Mouse (Mus musculus): ENCODE measurements around the gene Homer2. TPM values are rescaled to one million over a fixed set of nuclear protein-coding genes. Genes with fewer than 3 reads are reported as not detected.

Homer2 gene
- total and polyA plus RNA-seq, 3 experiments: 0.08 TPM; not detected in 2

DNA sequence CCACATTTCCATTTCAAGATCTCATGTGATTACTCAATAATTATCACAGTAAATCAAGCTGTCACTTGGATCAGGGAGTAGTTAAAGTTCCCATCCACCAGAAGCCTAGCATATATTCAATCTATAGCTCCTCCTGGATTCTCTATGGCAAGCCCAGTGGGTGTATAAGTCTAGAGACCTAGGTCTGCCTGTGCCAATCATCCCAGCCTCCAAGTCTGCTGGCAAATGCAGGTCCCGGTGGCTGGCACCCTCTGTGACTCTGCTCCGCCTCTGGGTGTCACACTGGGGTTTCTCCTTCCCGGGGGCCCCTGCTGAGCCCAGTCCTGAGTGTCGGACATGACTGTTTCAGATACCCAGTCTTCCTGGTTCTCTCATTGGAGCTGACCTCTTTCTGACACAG, 84.5 kb downstream of the Homer2 start:
- Histone ChIP-seq H3K79me2 (replicated peaks; ENCODE audit: control insufficient read depth, extremely low read depth, insufficient read depth, poor library complexity, severe bottlenecking) (no peaks in the 10 kb centered on the region), H3K9ac (ENCODE audit: insufficient read depth, low read depth) (no peak overlapping the region), H3K4me1 (ENCODE audit: control insufficient read depth in 1 of 2, insufficient read depth in 2 of 2) (no peaks in the 10 kb centered on the region), H3K4me3 (replicated peaks in 1 of 3; ENCODE audit: low read depth in 2 of 3, low read length in 2 of 3, poor library complexity in 1 of 3) (no peak overlapping the region), H3K36me3 (replicated peaks in 1 of 2; ENCODE audit: control insufficient read depth in 1 of 2, insufficient read depth in 1 of 2, low read length in 1 of 2) (no peaks in the 10 kb centered on the region), H3K9me3 (replicated peaks; ENCODE audit: low read length) (peaks cover 6% of the 10 kb centered on the region), H3K4me2 (ENCODE audit: insufficient read depth, low read depth, poor library complexity, severe bottlenecking) (no peak overlapping the region), H3K27me3 (replicated peaks) (no peaks in the 10 kb centered on the region), H3K27ac (ENCODE audit: insufficient read depth, low read depth) (no peak overlapping the region)
- dilution Hi-C loops (cut with MboI; ENCODE audit: extremely low pct_ligation_motif_present, extremely low pct_unique_long_range_greater_than_20kb, low sequenced_read_pairs) (no loop called here), in situ Hi-C loops (cut with MboI; ENCODE audit: low pct_ligation_motif_present, low pct_unique_long_range_greater_than_20kb, low sequenced_read_pairs) (no loop called here)
- TF ChIP-seq MAZ (IDR thresholded peaks at IDR 0.05; ENCODE audit: low read depth, low read length) (no peak), RAD21 (IDR thresholded peaks at IDR 0.05; ENCODE audit: low read depth, low read length) (no peak), GABPA (IDR thresholded peaks at IDR 0.05; ENCODE audit: insufficient replicate concordance, low read depth, low read length) (no peak), ETS1 (conservative IDR thresholded peaks at IDR 0.05; ENCODE audit: low read depth, low read length) (no peak), ZNF384 (IDR thresholded peaks at IDR 0.05; ENCODE audit: low read depth, low read length) (no peak), HCFC1 (IDR thresholded peaks at IDR 0.05; ENCODE audit: low read depth, low read length) (no peak), MYC (IDR thresholded peaks at IDR 0.05; ENCODE audit: low read depth, low read length) (no peak), POLR2AphosphoS2 (IDR thresholded peaks at IDR 0.05; ENCODE audit: low read depth, low read length) (no peak), ZC3H11A (IDR thresholded peaks at IDR 0.05; ENCODE audit: low read depth, low read length) (no peak), ELF1 (IDR thresholded peaks at IDR 0.05; ENCODE audit: low read depth, low read length) (no peak), TBP (conservative IDR thresholded peaks at IDR 0.05; ENCODE audit: low read depth, low read length) (no peak)
- no peak for DNase-seq (ENCODE audit: extremely low read depth)

DNA sequence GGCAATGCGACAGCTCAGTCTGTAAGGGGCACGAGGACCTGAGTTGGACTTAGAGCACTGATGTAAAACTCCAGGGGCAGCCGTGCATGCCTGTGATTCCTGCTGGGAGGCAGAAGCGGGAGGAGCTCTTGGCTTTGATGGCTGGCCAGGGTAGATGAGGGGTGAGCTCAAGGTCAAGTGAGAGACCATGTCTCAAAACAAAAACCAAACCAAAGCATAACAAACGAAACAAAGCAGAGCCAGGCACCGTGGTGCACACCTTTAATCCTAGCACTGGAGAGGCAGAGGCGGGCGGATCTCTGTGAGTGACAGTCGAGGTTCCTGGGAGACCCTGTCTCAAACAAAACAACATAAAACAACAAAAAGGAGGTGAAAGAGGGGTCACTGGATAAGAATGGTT, 92.3 kb downstream of the Homer2 start:
- H3K36me3 ChIP-seq (replicated peaks in 1 of 2; ENCODE audit: control insufficient read depth in 1 of 2, insufficient read depth in 1 of 2, low read length in 1 of 2): no peaks in the 10 kb centered on the region
- H3K27ac ChIP-seq (ENCODE audit: insufficient read depth, low read depth): no peak overlapping the region
- TF ChIP-seq EP300 (IDR thresholded peaks at IDR 0.05; ENCODE audit: low read length): no peak
- TF ChIP-seq MAX (IDR thresholded peaks at IDR 0.05; ENCODE audit: low read length): no peak
- no peak for TF ChIP-seq MAFK (IDR thresholded peaks at IDR 0.05; ENCODE audit: insufficient replicate concordance, low read length)
- TF ChIP-seq SMC3 (IDR thresholded peaks at IDR 0.05; ENCODE audit: low read depth, low read length): no peak
- no peak for TF ChIP-seq E2F4 (IDR thresholded peaks at IDR 0.05; ENCODE audit: insufficient replicate concordance, low read depth, low read length)
- TF ChIP-seq RAD21 (IDR thresholded peaks at IDR 0.05; ENCODE audit: low read depth, low read length): no peak
- TF ChIP-seq TCF12 (IDR thresholded peaks at IDR 0.05; ENCODE audit: low read depth, low read length): no peak
- no peak for TF ChIP-seq NELFE (IDR thresholded peaks at IDR 0.05; ENCODE audit: low read depth, low read length)
- no peak for TF ChIP-seq NRF1 (IDR thresholded peaks at IDR 0.05; ENCODE audit: low read depth, low read length)
- no peak for TF ChIP-seq ELF1 (IDR thresholded peaks at IDR 0.05; ENCODE audit: low read depth, low read length)
- TF ChIP-seq RCOR1 (conservative IDR thresholded peaks at IDR 0.05; ENCODE audit: low read depth, low read length): no peak
- no peak for TF ChIP-seq POLR2AphosphoS2 (IDR thresholded peaks at IDR 0.05; ENCODE audit: low read depth, low read length)
- no peak for TF ChIP-seq USF2 (conservative IDR thresholded peaks at IDR 0.05; ENCODE audit: low read depth, low read length)
- no peak for TF ChIP-seq ZC3H11A (IDR thresholded peaks at IDR 0.05; ENCODE audit: low read depth, low read length)
- TF ChIP-seq MEF2A (IDR thresholded peaks at IDR 0.05; ENCODE audit: borderline replicate concordance, low read depth, low read length): no peak
- TF ChIP-seq JUN (IDR thresholded peaks at IDR 0.05; ENCODE audit: insufficient read depth, low read depth, low read length): no peak
- TF ChIP-seq ZMIZ1 (IDR thresholded peaks at IDR 0.05; ENCODE audit: low read depth, low read length): no peak
- TF ChIP-seq UBTF (IDR thresholded peaks at IDR 0.05; ENCODE audit: low read depth, low read length): no peak
- no peak for TF ChIP-seq BHLHE40 (IDR thresholded peaks at IDR 0.05; ENCODE audit: low read depth, low read length)
- TF ChIP-seq TBP (conservative IDR thresholded peaks at IDR 0.05; ENCODE audit: low read depth, low read length): no peak
- no peak overlapping the region for H3K4me3 ChIP-seq (replicated peaks in 1 of 3; ENCODE audit: low read depth in 2 of 3, low read length in 2 of 3, poor library complexity in 1 of 3)
- dilution Hi-C loops (cut with MboI; ENCODE audit: extremely low pct_ligation_motif_present, extremely low pct_unique_long_range_greater_than_20kb, low sequenced_read_pairs): no loop called here
- in situ Hi-C loops (cut with MboI; ENCODE audit: low pct_ligation_motif_present, low pct_unique_long_range_greater_than_20kb, low sequenced_read_pairs): no loop called here
- H3K79me2 ChIP-seq (replicated peaks; ENCODE audit: control insufficient read depth, extremely low read depth, insufficient read depth, poor library complexity, severe bottlenecking): no peaks in the 10 kb centered on the region
- no peak overlapping the region for H3K4me2 ChIP-seq (ENCODE audit: insufficient read depth, low read depth, poor library complexity, severe bottlenecking)
- H3K27me3 ChIP-seq (replicated peaks): no peaks in the 10 kb centered on the region
- H3K9ac ChIP-seq (ENCODE audit: insufficient read depth, low read depth): no peak overlapping the region
- DNase-seq (ENCODE audit: extremely low read depth): no peak
- no peaks in the 10 kb centered on the region for H3K4me1 ChIP-seq (ENCODE audit: control insufficient read depth in 1 of 2, insufficient read depth in 2 of 2)
- no peaks in the 10 kb centered on the region for H3K9me3 ChIP-seq (replicated peaks; ENCODE audit: low read length)
